Mouse (Mus musculus) left cerebral cortex, postnatal 10 days (tissue): Measurements from ENCODE around the gene Gpr68. TPM values are rescaled to one million over a fixed set of nuclear protein-coding genes. Genes with fewer than 3 reads are reported as not detected.

Experiments used
- DNase-seq, 2 experiments: peaks; one replicate each; pipeline ENCODE4 v3.0.0; 2021 to 2022; ENCODE audit warnings: low spot score in 2 of 2, mixed read lengths in 1 of 2; ENCODE audit errors: extremely low spot score in 1 of 2
- intact Hi-C: fragments of 180-260 bp; cut with DNase I; formaldehyde crosslinking; loops from one replicate; pipeline ENCODE4 v1.15.1; 2025
- total RNA-seq, 2 experiments: library from RNA; stranded (reverse); gene quantifications; 2 replicates each; pipeline ENCODE4 v1.2.3; 2021

Gene Gpr68
- 1 to 10 TPM; 6.7 to 7.4 TPM for total RNA-seq

DNA sequence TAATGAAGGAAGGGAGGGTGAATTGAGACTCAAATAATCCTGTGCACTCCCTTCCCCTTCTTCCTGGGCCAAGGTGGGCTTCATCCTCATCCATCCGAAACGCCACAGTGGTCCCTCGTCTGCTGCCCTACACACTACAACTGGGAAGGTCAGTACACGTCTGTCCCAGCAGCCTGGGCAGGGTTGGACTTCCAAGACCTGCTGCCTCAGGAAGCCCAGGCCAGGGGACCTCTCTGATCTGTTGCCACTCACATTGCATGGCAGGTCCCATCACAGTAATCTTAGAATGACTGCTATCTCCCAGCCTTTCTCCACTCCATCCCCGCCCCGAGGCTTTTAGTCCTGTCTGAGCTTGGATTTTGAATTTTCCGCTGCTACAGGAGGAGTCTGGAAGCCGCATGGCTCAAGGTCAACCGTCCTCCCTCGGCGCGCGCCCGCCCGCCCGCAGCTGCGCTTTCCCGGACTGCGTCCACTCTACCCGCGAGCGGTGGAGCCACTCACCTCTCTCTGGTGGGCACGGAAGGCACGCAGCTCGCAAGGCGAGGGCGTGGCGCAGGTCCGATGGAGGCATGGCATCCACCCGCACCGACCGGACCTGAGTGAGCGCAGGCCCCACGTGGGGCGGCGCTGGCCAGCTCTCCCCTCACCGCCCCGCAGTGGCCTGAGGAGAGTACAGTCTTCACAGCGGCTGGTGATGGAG lies at the start of gene Gpr68:
Gene Gpr68, minus strand, starts transcription at position 601 of the 700 bp plus-strand sequence.
- intact Hi-C loops, result no loop called here
- peak in 1 of 2 experiments; percentile 56 for DNase-seq

DNA sequence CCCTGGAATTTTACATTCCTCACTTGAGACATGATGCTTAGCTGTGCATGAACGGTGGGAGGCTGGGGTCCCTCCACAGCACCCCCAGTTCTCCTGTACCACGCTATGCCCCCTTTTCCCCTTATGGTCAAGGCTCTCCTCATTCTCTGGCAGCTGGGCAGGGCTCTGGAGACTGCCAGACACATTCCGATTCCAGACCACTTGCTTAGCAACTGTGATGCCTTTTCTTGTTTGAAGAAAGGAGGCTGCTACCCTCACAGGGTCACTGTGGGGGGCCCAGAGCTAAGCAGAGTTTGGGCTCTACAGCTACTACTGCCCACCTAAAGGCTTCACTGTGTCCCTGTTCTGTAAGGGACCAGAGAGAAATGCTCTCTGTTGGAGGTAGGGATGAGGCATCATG lies 49.3 kb upstream of the Gpr68 start:
- no peak for DNase-seq
- intact Hi-C loops, result no loop called here

DNA sequence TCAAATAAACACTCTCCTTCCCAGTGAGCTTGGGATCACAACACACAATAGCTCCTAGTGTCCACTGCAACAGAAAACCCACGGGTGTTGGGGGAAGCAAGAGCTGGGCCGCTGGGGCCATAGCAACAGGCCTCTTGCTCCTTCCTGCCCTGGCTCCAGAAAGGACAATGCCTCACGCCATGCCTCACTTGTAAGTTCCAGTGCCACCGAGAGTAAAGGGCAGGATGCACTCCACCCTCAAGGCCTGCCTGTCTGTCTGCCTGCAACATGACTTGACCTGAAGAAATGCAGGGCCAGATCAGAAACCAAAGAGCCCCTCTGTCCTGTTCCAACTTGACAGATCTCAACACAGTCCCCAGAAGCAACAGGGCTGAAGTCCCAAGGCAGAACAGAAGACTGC lies 48.8 kb upstream of the Gpr68 start:
- no peak for DNase-seq
- intact Hi-C loops, result no loop called here

DNA sequence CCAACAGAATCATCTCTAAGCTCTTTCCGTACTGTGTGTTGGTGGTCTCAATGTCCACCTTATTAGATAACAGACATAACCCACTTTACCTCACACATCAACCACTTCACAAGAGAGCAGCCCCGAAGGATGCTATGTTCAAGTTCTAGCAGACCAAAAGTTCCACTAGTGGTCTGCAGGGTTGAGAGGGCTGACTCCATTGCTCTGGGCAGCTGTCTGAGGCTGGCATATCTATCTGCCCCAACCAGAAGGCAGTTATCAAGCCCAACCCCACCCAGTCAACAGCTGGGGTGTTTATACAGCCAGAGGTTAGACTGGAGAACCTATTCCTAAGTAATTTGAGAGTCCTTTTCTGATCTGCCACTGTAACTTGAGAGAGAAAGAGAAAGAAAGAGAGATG lies 48.0 kb upstream of the Gpr68 start:
- intact Hi-C loops, result no loop called here
- DNase-seq, result no peak

DNA sequence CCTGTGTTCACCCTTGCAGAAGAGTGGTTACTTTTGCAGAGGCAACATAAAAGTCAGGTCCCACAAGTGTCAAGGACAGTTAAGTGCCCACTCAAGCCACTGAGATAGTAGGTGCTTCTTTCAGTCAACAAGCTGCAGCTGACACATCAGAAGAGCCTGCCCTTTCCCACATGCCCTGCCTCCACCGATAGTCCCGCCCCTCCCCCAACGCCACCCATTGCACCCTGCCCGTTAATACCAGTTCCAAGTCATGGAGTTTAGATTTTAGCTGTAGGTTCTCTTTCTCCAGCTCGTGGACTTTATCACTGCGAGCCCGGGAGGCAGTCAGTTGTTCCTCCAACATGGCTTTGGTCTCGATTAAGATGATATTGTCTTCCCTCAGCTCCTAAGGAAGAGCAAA lies 45.9 kb upstream of the Gpr68 start:
- intact Hi-C loops, result loop anchor here (2.0 kb wide), 1 partner anchor 75 kb away; the partner anchor contains the start of gene Ccdc88c
- no peak for DNase-seq

DNA sequence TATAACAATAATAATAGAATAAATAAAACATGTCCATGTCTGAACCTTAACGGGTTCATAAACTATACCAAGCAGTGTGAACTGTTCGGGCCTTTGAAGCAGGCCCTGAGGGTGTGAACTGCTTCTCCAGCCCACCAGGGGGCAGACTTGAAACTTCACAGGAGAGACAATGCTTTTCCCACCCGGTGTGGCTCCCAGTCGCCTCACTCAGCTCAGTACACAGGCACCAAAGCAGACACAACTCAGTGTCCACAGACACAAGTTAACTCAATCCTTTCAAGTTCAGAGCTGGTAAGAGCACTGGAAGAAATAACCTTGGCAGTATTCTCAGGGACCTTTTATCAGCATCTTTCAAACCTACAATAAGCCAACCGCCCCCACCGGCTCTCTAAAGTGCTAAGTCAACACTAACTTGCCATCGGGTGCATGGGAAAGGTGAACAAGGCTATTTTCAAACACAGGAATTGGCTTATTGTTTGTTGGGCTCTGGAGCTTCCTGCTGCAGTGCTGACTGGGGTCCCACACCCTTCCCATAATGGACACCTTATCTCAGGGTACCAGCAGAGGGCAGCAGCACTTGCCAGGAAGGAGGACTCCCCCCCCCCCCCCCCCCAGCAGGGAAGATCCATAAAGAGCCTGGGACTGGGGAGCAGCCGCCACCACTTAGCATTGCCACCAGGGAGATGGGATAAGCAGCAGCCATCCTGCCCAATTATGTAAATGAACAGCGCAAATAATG lies 44.4 kb upstream of the Gpr68 start:
- intact Hi-C loops, result loop anchor here (2.0 kb wide), 1 partner anchor 76 kb away; the partner anchor contains the start of gene Ccdc88c
- DNase-seq, result peak; percentile 59 to 88

DNA sequence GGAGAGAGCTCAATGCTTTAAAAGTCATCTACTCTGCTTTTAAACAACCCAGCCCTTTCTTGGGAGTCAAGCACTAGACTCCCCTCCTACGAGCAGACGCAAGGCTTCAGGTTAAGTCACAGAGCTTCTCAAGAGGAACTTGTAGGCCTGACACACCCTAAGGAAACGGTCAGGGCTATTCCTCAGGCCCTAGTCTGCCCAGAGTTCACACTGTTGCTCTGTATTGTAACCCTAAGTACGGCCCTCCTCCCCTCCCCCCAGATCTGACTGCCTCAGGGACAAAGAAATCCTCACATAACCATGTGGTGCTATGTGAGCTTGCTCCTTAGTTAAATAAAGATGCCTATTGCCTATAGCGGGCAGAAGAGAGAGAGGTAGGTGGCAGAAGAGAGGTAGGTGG lies 41.1 kb upstream of the Gpr68 start:
- DNase-seq, result no peak
- intact Hi-C loops, result no loop called here

DNA sequence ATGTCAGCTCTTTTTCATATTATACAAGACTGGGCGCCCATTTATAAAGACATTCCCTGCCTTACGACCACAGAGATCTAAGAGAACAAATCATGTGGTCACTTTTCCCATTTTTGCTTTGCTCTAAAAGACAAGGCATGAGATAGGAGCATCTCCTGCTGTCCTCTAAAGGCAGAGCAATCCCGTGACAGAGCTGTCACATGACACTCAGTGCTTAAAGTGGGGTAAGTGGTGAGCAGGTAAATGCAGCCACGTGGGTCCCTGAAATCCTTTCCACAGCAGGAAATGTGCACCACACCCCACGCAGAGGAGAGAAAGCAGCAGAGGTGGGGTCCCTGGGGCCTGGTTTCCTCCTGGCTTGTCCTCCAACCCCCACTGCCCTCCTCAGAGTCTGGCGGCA lies 40.0 kb upstream of the Gpr68 start:
- intact Hi-C loops, result no loop called here
- DNase-seq, result no peak

DNA sequence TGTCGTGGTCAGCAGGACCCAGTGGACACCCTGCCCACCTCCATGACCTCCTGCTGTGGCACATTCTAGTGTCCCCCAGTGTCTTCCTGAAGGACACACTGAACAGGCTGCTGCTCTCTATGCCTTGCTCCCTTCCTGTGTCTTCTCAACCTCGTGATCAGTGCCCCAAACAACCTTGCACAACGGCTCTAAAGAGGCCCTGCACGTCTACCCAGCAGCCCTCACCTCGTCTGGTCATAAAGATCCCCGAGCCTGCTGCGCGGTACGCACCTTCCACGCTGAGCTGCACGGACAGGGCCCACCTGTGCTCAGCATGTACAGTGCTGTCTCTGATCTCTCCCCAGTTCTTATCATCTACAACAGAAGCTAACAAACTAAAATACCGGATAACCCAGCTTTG lies 38.0 kb upstream of the Gpr68 start:
- no peak for DNase-seq
- intact Hi-C loops, result no loop called here

DNA sequence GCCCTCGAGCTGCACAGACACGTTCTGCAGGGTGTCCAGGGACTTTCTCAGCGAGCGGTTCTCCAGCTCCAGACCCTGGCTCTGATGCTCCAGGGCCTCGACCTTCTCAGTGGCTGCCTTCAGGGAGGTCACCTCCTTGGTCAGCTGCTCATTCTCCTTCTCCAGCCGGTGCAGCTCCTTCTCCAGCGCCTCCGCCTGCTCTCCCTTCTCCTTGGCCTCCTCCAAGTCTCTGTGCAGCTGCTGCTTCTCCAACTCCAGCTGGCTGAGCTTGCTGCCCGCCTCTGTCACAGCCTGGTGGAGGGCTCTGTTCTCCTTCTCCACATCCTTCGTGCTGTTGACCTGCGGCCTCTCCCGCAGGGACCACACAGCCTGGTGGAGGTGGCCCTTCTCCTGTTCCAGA lies 37.5 kb upstream of the Gpr68 start:
- intact Hi-C loops, result no loop called here
- DNase-seq, result no peak

DNA sequence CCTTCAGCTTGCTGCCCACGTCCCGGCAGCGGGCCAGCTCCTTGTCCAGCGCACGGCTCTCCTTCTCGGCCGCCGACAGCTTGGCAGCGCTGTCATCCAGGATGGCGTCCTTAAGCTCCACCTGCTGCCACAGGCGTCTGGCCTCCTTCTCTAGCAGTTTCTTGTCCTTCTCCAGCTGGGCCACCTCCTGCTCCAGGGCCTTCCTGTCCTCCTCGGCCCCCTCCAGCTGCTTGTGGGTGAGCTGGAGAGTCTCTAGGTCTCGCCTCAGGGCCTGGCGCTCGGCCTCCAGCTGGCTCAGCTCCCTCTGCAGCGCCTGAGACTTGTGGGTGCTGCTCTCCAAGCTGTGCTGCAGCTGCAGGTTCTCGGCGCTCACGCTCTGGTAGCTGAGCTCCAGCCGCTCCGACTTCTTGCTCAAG lies 36.9 kb upstream of the Gpr68 start:
- no peak for DNase-seq
- intact Hi-C loops, result no loop called here

DNA sequence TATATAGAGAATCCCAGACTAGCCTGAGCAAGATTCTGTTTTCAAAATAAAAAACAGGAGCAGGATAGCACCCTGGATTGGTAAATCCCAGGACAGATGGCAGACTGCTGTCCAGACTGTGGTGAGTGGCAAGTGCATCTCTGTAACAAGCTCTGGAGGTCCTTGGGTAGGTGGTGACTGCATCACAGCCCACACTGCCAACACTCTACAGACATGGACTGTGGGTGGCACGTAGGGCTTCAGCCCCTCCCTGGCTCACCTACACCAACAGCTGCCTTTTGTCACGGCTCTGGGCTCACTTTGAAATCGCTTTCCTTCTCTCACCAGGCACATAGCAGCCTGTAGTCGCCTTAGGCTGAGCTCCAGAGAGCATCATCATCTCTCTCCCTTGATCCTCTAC lies 35.1 kb upstream of the Gpr68 start:
- no peak for DNase-seq
- intact Hi-C loops, result no loop called here

DNA sequence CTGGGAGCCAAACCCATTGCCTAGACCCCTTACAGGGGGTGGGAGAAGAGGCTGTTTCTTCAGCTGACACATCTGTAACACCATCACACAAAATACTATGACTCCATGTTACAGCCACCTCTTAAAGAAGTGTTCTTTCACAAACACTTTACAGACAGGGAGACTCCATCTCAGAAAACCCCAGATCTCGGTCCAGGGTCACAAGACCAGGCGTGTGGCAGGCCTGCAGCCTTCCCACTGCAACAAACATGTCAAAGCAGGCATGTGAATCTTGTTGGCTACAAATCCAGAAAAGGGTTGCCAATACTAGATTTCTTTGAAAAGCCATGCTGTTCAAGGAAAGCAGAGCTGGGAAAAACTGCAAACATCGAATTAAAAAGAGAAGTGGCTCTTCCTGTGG lies 33.4 kb upstream of the Gpr68 start:
- intact Hi-C loops, result no loop called here
- no peak for DNase-seq

DNA sequence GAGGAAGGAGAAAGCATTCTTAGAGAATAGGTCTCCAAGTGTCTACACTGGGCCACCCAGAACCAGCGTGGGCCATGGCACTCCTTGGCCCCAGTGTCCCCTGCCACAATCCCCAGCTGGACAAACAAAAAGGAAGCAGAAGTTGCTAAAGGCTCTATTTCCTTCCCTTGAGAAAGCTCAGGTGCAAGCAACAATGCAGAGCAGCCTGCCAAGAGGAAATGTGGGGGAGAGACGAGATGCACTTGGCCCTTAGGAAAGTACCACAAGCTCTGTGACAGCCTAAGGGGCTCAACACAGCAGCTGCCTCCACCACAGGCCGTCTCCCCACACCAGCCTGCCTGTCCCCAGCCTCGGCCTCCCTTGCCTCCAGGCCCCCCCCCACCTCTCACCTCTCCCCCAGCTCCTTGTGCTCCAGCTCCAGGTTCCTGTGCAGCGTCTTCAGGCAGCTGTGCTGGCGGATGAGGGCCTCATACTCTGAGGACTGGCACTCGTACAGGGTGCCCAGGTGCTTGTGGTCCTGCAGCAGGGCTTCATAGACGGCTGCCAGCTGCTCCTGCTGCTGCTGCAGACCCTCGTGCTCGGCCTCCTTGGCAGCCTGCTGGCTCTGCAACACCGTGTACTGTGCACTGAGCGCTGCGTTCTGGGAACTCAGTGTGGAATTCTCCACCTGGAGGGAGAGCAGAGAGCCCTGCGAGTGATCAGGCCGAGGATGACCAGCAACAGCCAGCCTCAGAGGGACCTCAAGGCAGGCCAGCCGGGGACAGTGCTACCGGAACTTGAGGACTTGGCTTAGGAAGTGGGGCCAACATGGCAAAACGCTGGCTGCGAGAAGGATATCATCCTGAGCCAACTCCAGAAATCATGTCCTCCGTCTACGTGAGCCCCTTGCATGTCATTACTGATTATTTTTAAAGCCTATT lies 29.7 kb upstream of the Gpr68 start:
- peak in 1 of 2 experiments; percentile 56 for DNase-seq
- intact Hi-C loops, result no loop called here

DNA sequence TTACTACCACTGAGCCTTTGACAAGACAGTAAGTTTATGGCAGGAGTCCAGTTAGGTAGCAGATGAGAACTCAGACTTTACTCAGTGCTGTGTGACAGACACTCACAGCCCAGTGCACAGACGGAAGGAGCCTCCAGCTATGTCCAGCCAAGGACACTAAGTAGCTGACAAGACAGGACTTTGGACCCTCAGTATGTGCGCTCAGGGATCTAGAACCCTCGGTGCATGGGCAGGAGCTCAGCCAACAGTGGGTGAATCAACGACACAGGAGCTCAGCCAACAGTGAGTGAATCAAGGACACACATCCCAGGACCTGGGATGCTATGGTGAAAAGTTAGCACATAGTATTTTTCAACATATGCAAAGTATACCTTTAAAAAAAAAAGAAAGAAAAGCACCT lies 28.7 kb upstream of the Gpr68 start:
- intact Hi-C loops, result no loop called here
- no peak for DNase-seq

DNA sequence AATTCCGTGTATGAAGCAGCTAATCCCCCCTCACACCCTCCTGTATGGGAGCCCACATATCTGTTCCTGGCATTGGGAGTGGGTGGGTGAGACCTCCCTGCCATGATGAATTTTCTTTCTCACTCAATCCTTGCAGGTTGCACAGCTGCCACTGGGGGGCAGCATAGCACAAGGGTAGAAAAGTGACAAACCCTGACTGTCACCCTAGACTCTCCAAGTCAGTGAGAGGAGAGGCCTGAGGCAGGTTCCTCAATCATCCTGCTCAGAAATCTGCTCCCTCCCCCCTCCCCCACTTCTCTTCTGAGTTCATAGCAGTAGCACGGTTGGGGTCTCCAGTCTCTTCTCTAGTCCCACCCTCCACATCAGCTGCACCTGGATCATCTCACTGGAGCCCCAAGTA lies 28.1 kb upstream of the Gpr68 start:
- intact Hi-C loops, result no loop called here
- DNase-seq, result peak; percentile 61 to 76

DNA sequence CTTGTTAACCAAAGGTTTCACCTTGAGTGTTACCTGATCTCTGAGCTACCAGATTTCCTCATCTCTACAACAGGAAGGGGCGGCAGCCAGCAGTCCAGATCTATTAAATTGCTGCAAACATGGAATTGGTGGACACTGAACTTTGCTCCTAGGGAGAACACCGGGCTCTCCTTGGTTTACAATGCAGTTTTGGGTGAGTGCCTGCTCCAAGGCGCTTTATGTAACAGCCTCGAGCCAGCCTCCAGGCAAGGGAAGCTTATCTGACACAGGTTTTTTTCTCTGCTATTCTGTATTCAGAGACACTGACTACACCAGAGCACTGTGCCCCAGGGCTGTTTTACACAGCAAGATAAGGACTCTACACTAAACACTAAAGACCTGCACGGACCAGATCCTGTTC lies 26.8 kb upstream of the Gpr68 start:
- intact Hi-C loops, result no loop called here
- DNase-seq, result no peak

DNA sequence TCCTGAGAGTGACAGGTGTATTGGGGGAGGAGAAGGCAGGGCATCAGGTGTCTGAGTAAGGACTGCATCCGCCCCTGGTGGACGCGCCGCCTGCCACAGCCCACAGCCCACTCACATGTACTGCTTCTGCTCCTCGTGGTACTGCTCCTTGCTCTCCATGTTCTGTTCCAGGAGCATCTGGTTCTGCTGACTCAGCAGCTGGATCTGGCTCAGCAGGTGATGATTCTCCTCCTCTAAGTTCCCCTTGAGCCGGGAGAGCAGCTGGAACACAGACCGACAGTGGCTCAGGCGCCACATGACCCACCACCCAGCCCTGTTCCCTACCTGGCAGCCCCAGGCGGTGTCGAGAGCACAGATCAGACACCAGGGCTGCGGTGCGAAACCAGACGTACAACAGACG lies 23.7 kb upstream of the Gpr68 start:
- no peak for DNase-seq
- intact Hi-C loops, result no loop called here

DNA sequence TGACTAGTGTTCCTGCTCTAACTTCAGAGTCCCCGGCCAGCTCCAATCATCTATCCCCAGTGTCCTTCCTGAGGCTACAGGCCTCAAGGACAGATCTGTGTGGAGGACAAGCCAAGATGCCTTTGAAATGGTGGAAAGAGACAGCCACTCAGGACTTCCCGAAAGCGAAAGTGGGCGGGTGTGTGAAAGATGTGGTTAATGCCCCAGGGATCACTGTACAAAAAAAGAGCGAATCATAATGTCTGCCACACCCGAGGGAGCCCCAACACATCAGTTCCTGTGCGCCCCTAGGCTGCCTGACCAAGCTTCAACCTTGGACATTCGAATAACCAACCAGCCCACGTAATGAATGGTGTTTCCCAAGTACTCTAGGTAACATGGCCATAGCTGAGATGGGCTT lies 20.3 kb upstream of the Gpr68 start:
- intact Hi-C loops, result loop anchor here (10.0 kb wide), 2 partner anchors 343 to 743 kb away; no protein-coding TSS in a partner anchor
- DNase-seq, result no peak
